Mouse (Mus musculus): Measurements from ENCODE around the gene Angptl6. TPM values are rescaled to one million over a fixed set of nuclear protein-coding genes. Genes with fewer than 3 reads are reported as not detected.
"Not testable (repeated sequence)": the region's sequence is repeated elsewhere in the genome, so short reads cannot be mapped to it uniquely, and the experiment has no call there.

The Angptl6 gene
- polyA plus RNA-seq, 1 experiment from 2014 or later = 4.3 TPM

DNA sequence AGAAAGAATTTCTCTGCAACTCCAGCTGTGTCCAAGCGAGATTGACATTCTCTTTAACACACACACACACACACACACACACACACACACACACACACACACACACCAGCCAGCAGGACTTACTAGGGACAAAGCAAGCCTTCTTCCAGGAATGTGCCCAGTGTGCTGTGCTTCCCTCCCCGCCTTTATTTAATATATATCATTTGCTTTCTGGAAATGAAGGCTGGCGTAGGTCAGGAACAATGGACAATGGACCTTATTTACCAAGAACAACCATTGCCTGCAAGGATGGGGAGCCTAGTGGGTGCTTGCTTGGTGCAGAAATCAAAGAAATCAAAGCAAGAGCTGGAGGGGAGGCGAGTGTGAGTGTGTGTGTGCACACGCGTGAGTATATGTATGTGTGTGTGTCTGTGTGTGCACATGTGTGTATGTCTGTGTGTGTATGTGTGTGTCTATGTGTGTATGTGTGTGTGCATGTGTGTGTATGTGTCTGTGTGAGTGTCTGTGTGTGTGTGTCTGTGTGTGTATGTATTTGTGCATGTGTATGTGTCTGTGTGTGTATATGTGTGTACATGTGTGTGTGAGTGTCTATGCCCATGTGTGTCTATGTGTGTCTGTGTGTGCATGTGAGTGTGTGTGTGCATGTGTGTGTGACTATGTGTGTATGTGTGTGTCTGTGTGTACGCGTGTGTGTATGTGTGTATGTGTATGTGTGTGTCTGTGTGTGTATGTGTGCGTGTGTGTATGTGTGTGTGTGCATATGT lies 42.2 kb downstream of the Angptl6 start:
- 84% methylated on average over 9 of the region's 9 CpGs for WGBS
- DNase-seq (ENCODE audit: low spot score) = no peak

DNA sequence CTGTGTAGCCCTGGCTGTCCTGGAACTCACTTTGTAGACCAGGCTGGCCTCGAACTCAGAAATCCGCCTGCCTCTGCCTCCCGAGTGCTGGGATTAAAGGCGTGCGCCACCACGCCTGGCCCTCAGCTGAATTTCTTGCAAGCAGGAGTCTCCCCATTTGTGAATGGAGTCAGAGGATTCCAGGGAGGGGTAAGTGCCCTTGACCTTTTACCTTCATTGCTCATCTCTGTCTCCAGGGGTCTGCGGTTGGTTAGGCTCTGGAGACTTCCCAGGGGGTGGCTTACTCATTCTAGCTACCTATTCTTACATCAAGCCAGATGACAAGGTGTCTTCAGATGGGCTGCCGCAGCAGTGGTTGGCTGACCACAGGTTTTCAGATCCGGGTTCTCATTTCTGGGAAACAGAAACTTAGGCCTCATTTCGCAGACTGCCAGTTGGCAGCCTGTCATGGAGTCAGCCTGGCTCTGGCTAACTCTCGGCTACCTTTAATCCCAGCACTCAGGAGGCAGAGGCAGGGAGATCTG lies 44.0 kb downstream of the Angptl6 start:
- H3K4me3 ChIP-seq (ENCODE audit: low read depth, low read length); H3K27me3 ChIP-seq (ENCODE audit: control insufficient read depth, insufficient read depth, low read length); H3K9me3 ChIP-seq (ENCODE audit: control insufficient read depth, low read length); H3K27ac ChIP-seq (ENCODE audit: low read depth, low read length); H3K36me3 ChIP-seq (ENCODE audit: control insufficient read depth, insufficient read depth, low read length); DNase-seq (ENCODE audit: low spot score); ATAC-seq (replicated peaks; ENCODE audit: low FRiP score); H3K9ac ChIP-seq (ENCODE audit: low read length); H3K4me1 ChIP-seq (replicated peaks; ENCODE audit: control insufficient read depth, insufficient read depth, low read length); H3K4me2 ChIP-seq (ENCODE audit: low read depth, low read length, severe bottlenecking): not testable (repeated sequence)
- WGBS = 84% methylated on average over 11 of the region's 11 CpGs

More for the DNA sequence above, 42.2 kb downstream of the Angptl6 start:
- Histone ChIP-seq H3K4me1 (replicated peaks; ENCODE audit: control insufficient read depth, insufficient read depth, low read length) (no peaks in the 10 kb centered on the region), H3K4me3 (ENCODE audit: low read depth, low read length) (no peak overlapping the region), H3K9me3 (ENCODE audit: control insufficient read depth, low read length) (no peaks in the 10 kb centered on the region), H3K9ac (ENCODE audit: low read length) (no peak overlapping the region), H3K4me2 (ENCODE audit: low read depth, low read length, severe bottlenecking) (no peak overlapping the region), H3K36me3 (ENCODE audit: control insufficient read depth, insufficient read depth, low read length) (no peaks in the 10 kb centered on the region), H3K27me3 (ENCODE audit: control insufficient read depth, insufficient read depth, low read length) (no peaks in the 10 kb centered on the region), H3K27ac (ENCODE audit: low read depth, low read length) (no peak overlapping the region)
- ATAC-seq (replicated peaks; ENCODE audit: low FRiP score) = no peak

DNA sequence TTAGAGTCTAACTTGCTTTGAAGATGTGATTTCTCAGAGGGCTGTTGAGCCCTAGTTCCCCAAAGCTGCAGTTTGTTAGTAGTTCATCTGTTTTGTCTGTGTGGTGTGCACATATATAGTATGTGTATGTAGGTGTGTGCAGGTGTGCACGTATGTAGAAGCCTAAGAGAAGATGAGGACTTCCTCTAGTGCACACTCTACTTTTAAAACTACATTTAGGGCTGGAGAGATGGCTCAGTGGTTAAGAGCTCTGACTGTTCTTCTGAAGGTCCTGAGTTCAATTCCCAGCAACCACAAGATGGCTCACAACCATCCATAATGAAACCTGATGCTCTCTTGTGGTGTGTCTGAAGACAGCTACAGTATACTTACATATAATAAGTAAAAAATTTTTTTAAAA lies 44.6 kb downstream of the Angptl6 start:
- no peaks in the 10 kb centered on the region for H3K4me1 ChIP-seq (replicated peaks; ENCODE audit: control insufficient read depth, insufficient read depth, low read length)
- H3K36me3 ChIP-seq (ENCODE audit: control insufficient read depth, insufficient read depth, low read length) = no peaks in the 10 kb centered on the region
- no peaks in the 10 kb centered on the region for H3K9me3 ChIP-seq (ENCODE audit: control insufficient read depth, low read length)
- WGBS = 71% methylated on average over 1 of the region's 1 CpGs
- no peaks in the 10 kb centered on the region for H3K27me3 ChIP-seq (ENCODE audit: control insufficient read depth, insufficient read depth, low read length)
- H3K4me3 ChIP-seq (ENCODE audit: low read depth, low read length) = no peak overlapping the region
- no peak overlapping the region for H3K4me2 ChIP-seq (ENCODE audit: low read depth, low read length, severe bottlenecking)
- DNase-seq (ENCODE audit: low spot score) = no peak
- no peak overlapping the region for H3K27ac ChIP-seq (ENCODE audit: low read depth, low read length)
- H3K9ac ChIP-seq (ENCODE audit: low read length) = no peak overlapping the region
- ATAC-seq (replicated peaks; ENCODE audit: low FRiP score) = no peak

DNA sequence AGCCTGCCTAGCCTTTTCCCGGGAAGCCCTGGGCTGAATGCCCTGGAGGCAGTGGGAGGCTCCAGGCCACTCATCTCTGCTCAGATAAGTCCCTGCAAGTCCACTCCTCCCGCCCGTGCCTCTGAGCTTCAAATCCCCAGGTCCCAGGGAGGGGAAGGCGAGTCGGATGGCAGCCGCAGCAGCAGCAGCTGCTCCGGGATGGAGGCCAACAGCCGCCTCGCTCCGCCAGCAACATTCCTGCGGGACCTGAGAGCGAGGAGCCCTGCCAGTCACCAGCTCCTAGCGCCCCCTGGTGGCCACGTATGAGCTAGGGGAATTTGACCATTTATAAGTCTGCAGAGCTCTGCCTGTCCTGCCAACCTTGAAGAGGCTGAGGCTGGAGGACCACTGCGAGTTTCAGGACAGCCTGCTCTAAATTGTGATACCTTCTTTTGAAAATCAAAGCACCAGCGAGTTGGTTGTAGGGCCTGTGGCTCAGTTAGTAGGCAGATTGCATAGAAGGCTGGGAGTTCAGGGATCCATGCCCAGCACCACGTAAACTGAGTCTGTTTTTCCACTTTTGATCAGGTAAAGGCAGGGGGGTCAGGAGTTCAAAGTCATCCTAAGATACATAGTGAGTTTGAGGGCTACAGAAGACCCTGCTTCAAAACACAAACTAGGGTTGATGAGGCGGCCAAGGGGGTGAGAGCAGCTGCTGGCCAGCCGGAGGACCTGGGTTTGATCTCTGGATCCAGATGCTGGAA lies 48.5 kb downstream of the Angptl6 start:
- H3K4me2 ChIP-seq (ENCODE audit: low read depth, low read length, severe bottlenecking) = peak overlapping the region; percentile 28; the same call in 1 of the 2 replicates
- H3K27me3 ChIP-seq (ENCODE audit: control insufficient read depth, insufficient read depth, low read length) = no peaks in the 10 kb centered on the region
- no peak overlapping the region for H3K27ac ChIP-seq (ENCODE audit: low read depth, low read length)
- peak overlapping the region; percentile 45; the same call in 1 of the 2 replicates for H3K9ac ChIP-seq (ENCODE audit: low read length)
- WGBS = 16% methylated on average over 19 of the region's 19 CpGs
- no peaks in the 10 kb centered on the region for H3K4me1 ChIP-seq (replicated peaks; ENCODE audit: control insufficient read depth, insufficient read depth, low read length)
- H3K4me3 ChIP-seq (ENCODE audit: low read depth, low read length) = no peak overlapping the region
- no peaks in the 10 kb centered on the region for H3K9me3 ChIP-seq (ENCODE audit: control insufficient read depth, low read length)
- ATAC-seq (replicated peaks; ENCODE audit: low FRiP score) (peak; percentile 87), DNase-seq (ENCODE audit: low spot score) (peak; percentile 95)
- H3K36me3 ChIP-seq (ENCODE audit: control insufficient read depth, insufficient read depth, low read length) = no peaks in the 10 kb centered on the region

GRCm38 (mm10) chr9:20828127-20828526 lies 51.4 kb downstream of the Angptl6 start:
- H3K4me2 ChIP-seq (ENCODE audit: low read depth, low read length, severe bottlenecking) = no peak overlapping the region
- H3K4me1 ChIP-seq (replicated peaks; ENCODE audit: control insufficient read depth, insufficient read depth, low read length) = no peaks in the 10 kb centered on the region
- H3K4me3 ChIP-seq (ENCODE audit: low read depth, low read length) = no peak overlapping the region
- DNase-seq (ENCODE audit: low spot score) (no peak), ATAC-seq (replicated peaks; ENCODE audit: low FRiP score) (no peak)
- no peak overlapping the region for H3K27ac ChIP-seq (ENCODE audit: low read depth, low read length)
- H3K27me3 ChIP-seq (ENCODE audit: control insufficient read depth, insufficient read depth, low read length) = no peaks in the 10 kb centered on the region
- no peaks in the 10 kb centered on the region for H3K36me3 ChIP-seq (ENCODE audit: control insufficient read depth, insufficient read depth, low read length)
- H3K9me3 ChIP-seq (ENCODE audit: control insufficient read depth, low read length) = no peaks in the 10 kb centered on the region
- 93% methylated on average over 1 of the region's 1 CpGs for WGBS
- H3K9ac ChIP-seq (ENCODE audit: low read length) = no peak overlapping the region

DNA sequence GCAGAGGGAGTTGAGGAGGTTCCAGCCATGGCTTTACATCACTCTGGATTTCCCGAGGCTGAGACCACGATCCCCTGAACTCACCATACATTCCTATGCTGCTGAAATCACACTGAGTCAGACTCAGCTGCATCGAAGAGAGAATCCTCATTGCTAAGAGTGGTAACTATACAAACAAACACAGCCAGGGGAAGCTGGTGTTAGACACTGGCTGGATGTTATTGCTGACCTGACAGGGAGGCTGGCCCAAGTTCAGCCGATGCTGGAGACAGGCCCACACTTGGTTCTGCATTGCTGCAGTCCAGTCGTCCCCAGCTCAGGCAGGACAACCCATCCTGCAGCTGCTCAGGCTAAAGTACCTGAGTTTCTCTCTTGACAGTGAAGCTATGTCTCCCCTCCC lies 53.7 kb downstream of the Angptl6 start:
- 84% methylated on average over 5 of the region's 5 CpGs for WGBS
- Histone ChIP-seq H3K36me3 (ENCODE audit: control insufficient read depth, insufficient read depth, low read length) (no peaks in the 10 kb centered on the region), H3K4me3 (ENCODE audit: low read depth, low read length) (no peak overlapping the region), H3K27me3 (ENCODE audit: control insufficient read depth, insufficient read depth, low read length) (no peaks in the 10 kb centered on the region), H3K4me1 (replicated peaks; ENCODE audit: control insufficient read depth, insufficient read depth, low read length) (no peaks in the 10 kb centered on the region), H3K4me2 (ENCODE audit: low read depth, low read length, severe bottlenecking) (no peak overlapping the region), H3K27ac (ENCODE audit: low read depth, low read length) (no peak overlapping the region), H3K9ac (ENCODE audit: low read length) (no peak overlapping the region), H3K9me3 (ENCODE audit: control insufficient read depth, low read length) (no peaks in the 10 kb centered on the region)
- DNase-seq (ENCODE audit: low spot score) (no peak), ATAC-seq (replicated peaks; ENCODE audit: low FRiP score) (no peak)

Small RNA genes lying within 50 kb of the gene (microRNA-seq; reads per million reads assigned to microRNA genes)
- 2.5 reads per million for gene Mir7081 (ENCODE audit: insufficient number of aligned reads)

Other genes starting within 250 kb of the Angptl6 start
- gene Ubl5, start 236.8 kb downstream of the Angptl6 start, polyA plus RNA-seq (2014; fragmentation: Nextera tagmentation; extraction: Ambion mirVana) = 350 and 401 TPM in 2 replicates
- 13.1 and 14.8 TPM in 2 replicates for gene Fbxl12, start 235.0 kb downstream of the Angptl6 start, polyA plus RNA-seq (2014; fragmentation: Nextera tagmentation; extraction: Ambion mirVana)
- 63.0 and 72.5 TPM in 2 replicates for gene Pin1, start 227.6 kb downstream of the Angptl6 start, polyA plus RNA-seq (2014; fragmentation: Nextera tagmentation; extraction: Ambion mirVana)
- 15.4 and 19.8 TPM in 2 replicates for gene Olfm2, start 133.4 kb downstream of the Angptl6 start, polyA plus RNA-seq (2014; fragmentation: Nextera tagmentation; extraction: Ambion mirVana)
- 0.52 and 0.59 TPM in 2 replicates for gene Col5a3, start 64.7 kb downstream of the Angptl6 start, polyA plus RNA-seq (2014; fragmentation: Nextera tagmentation; extraction: Ambion mirVana)
- gene Rdh8, start 61.2 kb downstream of the Angptl6 start, polyA plus RNA-seq (2014; fragmentation: Nextera tagmentation; extraction: Ambion mirVana) = not detected in 2 replicates
- 1.3 and 1.6 TPM in 2 replicates for gene A230050P20Rik, start 11.1 kb downstream of the Angptl6 start, polyA plus RNA-seq (2014; fragmentation: Nextera tagmentation; extraction: Ambion mirVana)
- gene Ppan, start 8.4 kb upstream of the Angptl6 start, polyA plus RNA-seq (2014; fragmentation: Nextera tagmentation; extraction: Ambion mirVana) = 71.2 and 75.1 TPM in 2 replicates
- 334 and 367 TPM in 2 replicates for gene Eif3g, start 18.9 kb upstream of the Angptl6 start, polyA plus RNA-seq (2014; fragmentation: Nextera tagmentation; extraction: Ambion mirVana)
- 93.4 and 94.8 TPM in 2 replicates for gene Dnmt1, start 80.2 kb upstream of the Angptl6 start, polyA plus RNA-seq (2014; fragmentation: Nextera tagmentation; extraction: Ambion mirVana)
- 22.1 TPM in 2 replicates for gene S1pr2, start 97.1 kb upstream of the Angptl6 start, polyA plus RNA-seq (2014; fragmentation: Nextera tagmentation; extraction: Ambion mirVana)
- 119 and 130 TPM in 2 replicates for gene Mrpl4, start 123.0 kb upstream of the Angptl6 start, polyA plus RNA-seq (2014; fragmentation: Nextera tagmentation; extraction: Ambion mirVana)
- 4.2 and 4.8 TPM in 2 replicates for gene Icam1, start 136.3 kb upstream of the Angptl6 start, polyA plus RNA-seq (2014; fragmentation: Nextera tagmentation; extraction: Ambion mirVana)
- gene Icam4, start 149.6 kb upstream of the Angptl6 start, polyA plus RNA-seq (2014; fragmentation: Nextera tagmentation; extraction: Ambion mirVana) = 5.8 and 6.2 TPM in 2 replicates
- gene Icam5, start 152.3 kb upstream of the Angptl6 start, polyA plus RNA-seq (2014; fragmentation: Nextera tagmentation; extraction: Ambion mirVana) = not detected in 2 replicates
- gene Zglp1, start 187.4 kb upstream of the Angptl6 start, polyA plus RNA-seq (2014; fragmentation: Nextera tagmentation; extraction: Ambion mirVana) = 1.2 and 2.9 TPM in 2 replicates
- 1.4 and 1.5 TPM in 2 replicates for gene Gm49373, start 193.4 kb upstream of the Angptl6 start, polyA plus RNA-seq (2014; fragmentation: Nextera tagmentation; extraction: Ambion mirVana)
- gene Fdx1l, start 193.9 kb upstream of the Angptl6 start, polyA plus RNA-seq (2014; fragmentation: Nextera tagmentation; extraction: Ambion mirVana) = 46.9 and 54.6 TPM in 2 replicates
- 3.9 and 4.5 TPM in 2 replicates for gene Gm38431, start 212.3 kb upstream of the Angptl6 start, polyA plus RNA-seq (2014; fragmentation: Nextera tagmentation; extraction: Ambion mirVana)
- 118 and 124 TPM in 2 replicates for gene Raver1, start 212.3 kb upstream of the Angptl6 start, polyA plus RNA-seq (2014; fragmentation: Nextera tagmentation; extraction: Ambion mirVana)